Mouse (Mus musculus) heart, embryonic 16.5 days (tissue): Measurements from ENCODE around the gene Ciapin1. TPM values are rescaled to one million over a fixed set of nuclear protein-coding genes. Genes with fewer than 3 reads are reported as not detected.
"Not testable (repeated sequence)": the region's sequence is repeated elsewhere in the genome, so short reads cannot be mapped to it uniquely, and the experiment has no call there.

Experiments used
- ATAC-seq: fragments of 200-750 bp; cut with Nextera tagmentation; replicated peaks from 2 replicates; pipeline ENCODE4 v1.8.0; 2017; ENCODE audit warnings: moderate number of reproducible peaks; ENCODE audit not compliant: insufficient read depth, low FRiP score; ENCODE audit errors: extremely low read depth
- H3K27ac ChIP-seq: fragments of 300-500 bp; sonication (generic); 2 replicates; pipeline ENCODE4 v1.5.1; 2014; ENCODE audit warnings: mild to moderate bottlenecking, low read length, control low read depth, moderate library complexity
- H3K27me3 ChIP-seq: fragments of 300-500 bp; sonication (generic); 2 replicates; pipeline ENCODE4 v1.6.1; 2014; ENCODE audit warnings: low read length, mixed read lengths; ENCODE audit not compliant: control insufficient read depth, insufficient read depth
- H3K36me3 ChIP-seq: fragments of 300-500 bp; sonication (generic); 2 replicates; pipeline ENCODE4 v1.6.1; 2014; ENCODE audit not compliant: control insufficient read depth, insufficient read depth
- H3K4me1 ChIP-seq: fragments of 300-500 bp; sonication (generic); 2 replicates; pipeline ENCODE4 v1.6.1; 2014; ENCODE audit warnings: low read length, mixed read lengths; ENCODE audit not compliant: control insufficient read depth, insufficient read depth
- H3K4me2 ChIP-seq: fragments of 300-500 bp; sonication (generic); 2 replicates; pipeline ENCODE4 v1.6.1; 2014; ENCODE audit warnings: low read depth, mild to moderate bottlenecking, control low read depth, low read length
- H3K4me3 ChIP-seq: fragments of 300-500 bp; sonication (generic); 2 replicates; pipeline ENCODE4 v1.5.1; 2014; ENCODE audit warnings: mild to moderate bottlenecking, control low read depth, low read length
- H3K9ac ChIP-seq: fragments of 300-500 bp; sonication (generic); 2 replicates; pipeline ENCODE4 v1.6.1; 2014; ENCODE audit warnings: low read length, control low read depth
- H3K9me3 ChIP-seq: fragments of 300-500 bp; sonication (generic); replicated peaks from 2 replicates; pipeline ENCODE4 v1.6.1; 2016; ENCODE audit warnings: low read length; ENCODE audit not compliant: control insufficient read depth
- WGBS: fragments of 180-500 bp; shearing (Covaris S2); extraction: QIAGEN DNeasy Blood & Tissue Kit; methylation state at CpG from one replicate; pipeline ENCODE4 v1.1.7; 2014; 5-methylcytosine and 5-hydroxymethylcytosine counted together
- polyA plus RNA-seq: library from polyadenylated mRNA; unstranded; fragments of >200 nt; fragmentation: Nextera tagmentation; extraction: Ambion mirVana; gene quantifications from 2 replicates; pipeline ENCODE4 v1.2.1, GENCODE M21; 2015

Ciapin1 gene
- polyA plus RNA-seq, 1 experiment from 2014 or later = 98.8 TPM

DNA sequence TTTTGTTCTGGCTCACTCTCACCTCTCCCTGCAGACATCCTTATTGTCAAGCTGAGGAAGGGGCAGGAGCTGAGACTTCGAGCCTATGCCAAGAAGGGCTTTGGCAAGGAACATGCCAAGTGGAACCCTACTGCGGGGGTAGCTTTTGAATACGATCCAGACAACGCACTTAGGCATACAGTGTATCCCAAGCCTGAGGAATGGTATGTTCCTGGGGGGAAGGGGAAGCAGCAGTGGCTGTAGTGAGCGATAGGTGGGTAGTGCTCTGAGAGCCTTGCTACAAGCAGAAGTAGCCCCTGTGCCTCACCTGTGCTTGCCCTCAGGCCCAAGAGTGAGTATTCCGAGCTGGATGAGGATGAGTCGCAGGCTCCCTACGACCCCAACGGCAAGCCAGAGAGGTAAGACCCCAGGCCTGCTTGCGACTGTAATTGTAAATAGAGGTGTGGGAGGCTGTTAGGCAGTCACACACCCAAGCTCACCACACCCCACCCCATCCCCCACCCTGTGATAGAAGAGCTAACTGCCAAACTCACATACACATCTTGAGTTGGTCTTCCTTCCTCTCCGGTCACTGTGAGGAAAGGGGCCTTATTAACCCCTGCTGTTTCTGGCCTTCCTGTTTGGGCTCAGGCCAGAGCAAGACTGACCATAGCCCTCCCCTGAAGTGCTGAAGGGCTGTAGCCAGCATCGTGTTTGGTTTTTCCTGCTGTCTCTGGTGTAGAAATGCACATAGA, 24.5 kb upstream of the Ciapin1 start:
- 66% methylated on average over 12 of the region's 12 CpGs for WGBS
- no peaks in the 10 kb centered on the region for H3K27me3 ChIP-seq
- H3K4me2 ChIP-seq = no peak overlapping the region
- no peak overlapping the region for H3K4me3 ChIP-seq
- peaks cover 6% of the 10 kb centered on the region for H3K4me1 ChIP-seq
- peak overlapping the region; percentile 60 for H3K27ac ChIP-seq
- H3K36me3 ChIP-seq = peaks cover 31% of the 10 kb centered on the region
- peak; percentile 38; the same call in 1 of the 2 replicates for ATAC-seq
- H3K9ac ChIP-seq = no peak overlapping the region
- H3K9me3 ChIP-seq = no peaks in the 10 kb centered on the region

DNA sequence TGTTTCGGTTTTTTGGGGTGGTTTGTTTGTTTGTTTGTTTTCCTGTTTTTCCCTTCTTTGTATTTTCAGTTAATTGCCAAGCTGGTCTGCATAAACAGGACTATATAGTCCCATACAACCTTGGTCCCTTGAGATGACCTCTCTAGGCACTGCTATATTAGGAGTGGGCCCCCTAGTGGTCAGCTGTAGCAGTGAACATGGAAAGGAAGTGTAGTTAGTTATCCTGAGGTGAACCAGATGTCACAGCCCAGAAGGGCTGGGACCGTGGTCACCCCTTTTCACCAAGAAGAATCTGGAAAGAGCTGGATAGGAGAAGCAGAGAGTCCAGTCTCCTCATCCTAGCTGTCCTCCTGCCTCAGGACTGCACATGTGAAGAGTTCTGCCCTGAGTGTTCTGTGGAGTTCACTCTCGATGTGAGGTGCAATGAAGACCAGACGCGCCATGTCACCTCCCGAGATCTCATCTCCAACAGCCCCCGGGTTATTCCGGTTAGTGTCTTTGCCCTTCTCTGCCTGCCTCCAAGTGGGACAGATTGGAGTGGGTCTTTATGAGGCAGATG, 23.3 kb upstream of the Ciapin1 start:
- no peak overlapping the region for H3K9ac ChIP-seq
- peaks cover 6% of the 10 kb centered on the region for H3K4me1 ChIP-seq
- no peak for ATAC-seq
- no peak overlapping the region for H3K27ac ChIP-seq
- WGBS = 58% methylated on average over 8 of the region's 8 CpGs
- H3K36me3 ChIP-seq = peaks cover 31% of the 10 kb centered on the region
- H3K27me3 ChIP-seq = no peaks in the 10 kb centered on the region
- no peak overlapping the region for H3K4me2 ChIP-seq
- no peak overlapping the region for H3K4me3 ChIP-seq
- no peaks in the 10 kb centered on the region for H3K9me3 ChIP-seq

DNA sequence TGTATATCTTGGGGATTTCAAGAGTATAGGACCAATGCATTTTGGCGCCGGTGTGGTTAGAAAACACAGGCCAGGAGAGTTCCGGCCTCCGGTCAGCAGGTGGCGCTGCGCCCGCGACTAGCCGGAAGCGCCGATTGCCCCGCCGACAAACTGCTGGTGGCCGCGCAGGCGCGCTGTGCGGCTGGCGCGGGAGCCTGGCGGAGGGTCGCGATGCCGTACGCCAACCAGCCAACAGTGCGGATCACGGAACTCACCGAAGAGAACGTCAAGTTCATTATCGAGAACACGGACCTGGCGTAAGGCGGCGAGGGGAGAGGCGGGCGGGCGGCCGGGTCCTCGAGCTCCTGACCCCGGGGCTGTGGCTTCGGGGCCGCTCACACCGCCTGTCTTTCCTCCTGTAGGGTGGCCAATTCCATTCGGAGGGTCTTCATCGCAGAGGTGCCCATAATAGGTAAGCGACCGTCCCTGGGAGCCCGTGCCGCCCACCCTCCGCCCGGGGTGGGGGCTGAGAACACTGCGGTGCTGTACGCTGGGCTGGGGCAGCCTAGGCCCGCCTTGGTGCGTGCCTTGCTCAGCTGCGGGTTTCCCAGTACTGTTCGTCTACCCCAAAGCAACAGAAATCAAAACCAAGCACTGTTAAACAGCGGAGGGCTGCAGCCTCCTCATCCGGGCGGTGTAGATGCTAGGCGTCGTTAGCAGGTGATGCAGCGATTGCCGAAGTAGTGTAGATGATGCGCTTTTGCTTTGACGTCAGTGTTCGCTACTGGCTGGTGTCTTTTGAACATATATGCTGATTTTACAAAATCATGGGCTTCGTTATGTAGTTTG, 19.4 kb upstream of the Ciapin1 start, which contains the start of gene Polr2c:
Polr2c (plus strand) TSS at position 105 of the 828 bp plus-strand sequence.
- H3K27me3 ChIP-seq = no peaks in the 10 kb centered on the region
- H3K9me3 ChIP-seq = no peaks in the 10 kb centered on the region
- peak within 1 kb of the TSS; percentile 96 for H3K9ac ChIP-seq
- ATAC-seq = peak; percentile 85
- H3K27ac ChIP-seq = peak within 1 kb of the TSS; percentile 69
- H3K4me3 ChIP-seq = peak within 1 kb of the TSS; percentile 93
- H3K4me1 ChIP-seq = peaks cover 6% of the 10 kb centered on the region
- peak within 1 kb of the TSS; percentile 70 for H3K4me2 ChIP-seq
- WGBS = under 1% methylated on average over 68 of the region's 68 CpGs
- H3K36me3 ChIP-seq = peaks cover 30% of the 10 kb centered on the region

DNA sequence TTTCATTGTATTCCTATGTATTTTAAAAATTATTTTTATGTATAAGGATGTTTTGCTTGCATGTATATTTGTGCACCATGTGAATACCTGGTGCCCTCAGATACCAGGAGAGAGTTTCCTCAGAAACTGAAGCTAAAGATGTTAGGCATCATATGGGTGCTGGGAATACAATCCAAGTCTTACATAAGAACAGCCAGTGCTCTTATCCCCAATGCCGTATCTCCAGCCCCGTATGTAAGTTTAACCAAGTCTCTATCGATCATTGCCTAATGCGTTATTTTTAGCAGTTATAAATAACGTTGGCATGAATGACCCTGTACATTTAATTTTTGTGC, 18.8 kb upstream of the Ciapin1 start:
- WGBS = 25% methylated on average over 5 of the region's 5 CpGs
- peak overlapping the region; percentile 93 for H3K4me3 ChIP-seq
- peaks cover 32% of the 10 kb centered on the region for H3K36me3 ChIP-seq
- no peak overlapping the region for H3K27ac ChIP-seq
- H3K4me1 ChIP-seq = peaks cover 6% of the 10 kb centered on the region
- H3K27me3 ChIP-seq = no peaks in the 10 kb centered on the region
- no peak overlapping the region for H3K4me2 ChIP-seq
- no peak for ATAC-seq
- peak overlapping the region; percentile 39; the same call in 1 of the 2 replicates for H3K9ac ChIP-seq
- H3K9me3 ChIP-seq = no peaks in the 10 kb centered on the region

DNA sequence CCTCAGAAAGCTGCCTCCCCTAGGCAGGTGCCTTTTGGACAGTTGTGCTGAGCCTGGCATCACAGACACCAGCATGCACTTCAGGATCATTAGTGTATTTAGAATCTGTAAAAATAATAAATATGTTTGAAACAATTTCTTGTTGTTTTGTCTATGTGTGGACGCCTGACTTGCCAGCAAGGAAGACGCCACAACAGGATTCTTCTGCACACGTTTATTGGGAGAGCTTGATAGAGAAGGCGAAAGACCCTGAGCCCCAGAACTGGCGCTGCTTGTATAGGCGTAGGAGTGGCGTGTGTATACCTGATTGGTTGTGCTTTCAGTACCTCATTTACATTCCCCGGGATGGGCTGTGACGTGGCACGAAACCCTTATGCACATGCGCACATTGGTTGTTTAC, 16.6 kb upstream of the Ciapin1 start:
- 91% methylated on average over 11 of the region's 11 CpGs for WGBS
- not testable (repeated sequence) for H3K4me3 ChIP-seq

DNA sequence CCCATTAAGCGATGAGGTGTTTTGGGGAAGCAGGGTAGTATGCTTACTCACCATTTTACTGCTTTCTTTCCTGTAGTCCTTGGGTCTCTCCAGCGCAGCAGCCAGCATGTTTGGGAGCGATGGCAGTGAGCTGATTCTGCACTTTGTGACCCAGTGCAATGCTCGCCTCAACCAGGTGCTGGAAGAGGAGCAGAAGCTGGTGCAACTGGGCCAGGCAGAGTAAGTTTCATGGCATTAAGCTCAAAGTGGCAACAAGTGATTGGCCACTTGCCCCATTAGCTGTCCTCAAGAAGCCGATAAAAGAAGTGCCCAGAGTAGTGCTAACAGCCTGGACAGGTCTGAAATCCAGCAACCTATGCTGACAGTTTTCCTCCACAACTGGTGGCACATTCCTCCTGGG, 11.9 kb upstream of the Ciapin1 start:
- H3K27me3 ChIP-seq = no peaks in the 10 kb centered on the region
- no peaks in the 10 kb centered on the region for H3K9me3 ChIP-seq
- 90% methylated on average over 5 of the region's 5 CpGs for WGBS
- ATAC-seq = no peak
- no peaks in the 10 kb centered on the region for H3K4me1 ChIP-seq
- H3K9ac ChIP-seq = no peak overlapping the region
- H3K36me3 ChIP-seq = peaks cover 71% of the 10 kb centered on the region
- no peak overlapping the region for H3K27ac ChIP-seq
- no peak overlapping the region for H3K4me2 ChIP-seq
- no peak overlapping the region for H3K4me3 ChIP-seq

More for the DNA sequence above, 16.6 kb upstream of the Ciapin1 start:
- peaks cover 44% of the 10 kb centered on the region for H3K36me3 ChIP-seq
- H3K4me1 ChIP-seq, ATAC-seq, H3K27me3 ChIP-seq, H3K4me2 ChIP-seq, H3K9me3 ChIP-seq, H3K9ac ChIP-seq, H3K27ac ChIP-seq: not testable (repeated sequence)

DNA sequence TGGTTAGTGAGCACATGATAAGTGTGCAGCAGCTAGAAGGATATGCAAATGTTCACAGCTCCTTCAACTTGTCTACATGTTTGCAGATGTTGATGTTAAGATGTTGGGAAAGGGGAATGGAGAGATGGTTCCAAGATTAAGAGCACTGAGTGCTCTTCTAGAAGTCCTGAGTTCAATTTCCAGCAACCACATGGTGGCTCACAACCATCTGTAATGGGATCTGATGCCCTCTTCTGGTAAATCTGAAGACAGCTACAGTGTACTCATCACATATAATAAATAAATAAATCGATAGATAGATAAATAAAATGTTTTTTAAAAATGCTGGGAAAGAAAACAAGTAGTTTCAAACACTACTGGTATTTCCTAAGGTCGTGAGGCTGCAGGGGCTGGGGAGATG, 3.0 kb upstream of the Ciapin1 start:
- no peaks in the 10 kb centered on the region for H3K9me3 ChIP-seq
- H3K27me3 ChIP-seq = no peaks in the 10 kb centered on the region
- no peak overlapping the region for H3K27ac ChIP-seq
- H3K36me3 ChIP-seq = peaks cover 19% of the 10 kb centered on the region; the same call in 1 of the 2 replicates
- 42% methylated on average over 2 of the region's 2 CpGs for WGBS
- ATAC-seq = no peak
- H3K4me3 ChIP-seq = no peak overlapping the region
- no peak overlapping the region for H3K4me2 ChIP-seq
- no peak overlapping the region for H3K9ac ChIP-seq
- peaks cover 16% of the 10 kb centered on the region for H3K4me1 ChIP-seq

DNA sequence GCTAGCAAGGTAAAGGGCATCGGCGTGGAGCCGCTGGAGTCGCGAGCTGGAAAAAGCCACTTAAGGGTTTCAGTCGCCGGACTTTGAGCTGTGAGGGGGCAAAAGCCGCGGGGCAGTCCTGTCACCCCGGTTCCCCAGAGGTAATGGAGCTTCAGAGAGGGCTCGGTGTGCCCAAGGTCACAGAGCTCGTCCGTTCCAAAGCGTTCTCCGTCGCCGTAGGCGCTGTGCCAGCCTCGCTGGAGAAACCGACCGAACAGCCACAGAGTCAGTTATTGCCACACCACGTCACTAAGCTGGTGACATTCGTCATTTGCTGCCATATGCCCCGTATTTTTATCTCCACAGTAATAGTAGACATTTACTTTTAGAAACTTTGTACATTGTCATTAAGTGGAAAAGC, 442 bp upstream of the Ciapin1 start:
- no peaks in the 10 kb centered on the region for H3K27me3 ChIP-seq
- ATAC-seq = peak; percentile 68
- peaks cover 16% of the 10 kb centered on the region for H3K4me1 ChIP-seq
- H3K36me3 ChIP-seq = 0 out of 2 replicates have a peak, but pooled peaks cover 5% of the 10 kb centered on the region
- H3K4me3 ChIP-seq = peak overlapping the region; percentile 99
- H3K4me2 ChIP-seq = peak overlapping the region; percentile 71
- no peaks in the 10 kb centered on the region for H3K9me3 ChIP-seq
- peak overlapping the region; percentile 99 for H3K27ac ChIP-seq
- peak overlapping the region; percentile 99 for H3K9ac ChIP-seq
- WGBS = under 1% methylated on average over 24 of the region's 24 CpGs
